Mouse (Mus musculus): ENCODE data around the gene Ces1g. TPM values are rescaled to one million over a fixed set of nuclear protein-coding genes. Genes with fewer than 3 reads are reported as not detected.

Gene Ces1g
- polyA plus RNA-seq, 1 experiment from 2014 or later, result not detected

DNA sequence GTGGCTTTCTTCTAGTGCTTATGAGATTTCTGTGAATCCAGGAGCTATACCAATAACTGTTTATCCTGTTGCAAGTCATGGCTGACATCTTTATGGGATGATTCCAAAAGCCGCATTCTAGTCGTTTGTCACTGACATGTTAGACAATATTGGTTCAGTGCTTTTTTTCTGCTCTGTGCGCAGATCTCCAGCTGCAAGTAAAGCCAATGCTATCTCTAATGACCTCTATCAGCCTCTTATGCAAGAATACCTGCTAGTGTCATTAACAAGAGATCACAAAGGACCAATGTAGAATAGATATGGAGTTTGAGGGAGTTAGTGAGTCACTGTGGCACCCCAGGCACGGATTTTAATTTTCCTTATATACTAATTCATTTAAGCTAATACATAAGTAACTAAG is 62.5 kb downstream of the Ces1g start:
- Histone ChIP-seq H3K27ac (no peak overlapping the region), H3K4me1 (no peaks in the 10 kb centered on the region), H3K27me3 (ENCODE audit: low read depth, poor library complexity, severe bottlenecking) (no peaks in the 10 kb centered on the region), H3K9me3 (replicated peaks) (no peaks in the 10 kb centered on the region), H3K4me3 (no peak overlapping the region), H3K36me3 (no peaks in the 10 kb centered on the region)
- WGBS, result 87% methylated on average over 4 of the region's 4 CpGs
- DNase-seq (ENCODE audit: low spot score), result no peak

DNA sequence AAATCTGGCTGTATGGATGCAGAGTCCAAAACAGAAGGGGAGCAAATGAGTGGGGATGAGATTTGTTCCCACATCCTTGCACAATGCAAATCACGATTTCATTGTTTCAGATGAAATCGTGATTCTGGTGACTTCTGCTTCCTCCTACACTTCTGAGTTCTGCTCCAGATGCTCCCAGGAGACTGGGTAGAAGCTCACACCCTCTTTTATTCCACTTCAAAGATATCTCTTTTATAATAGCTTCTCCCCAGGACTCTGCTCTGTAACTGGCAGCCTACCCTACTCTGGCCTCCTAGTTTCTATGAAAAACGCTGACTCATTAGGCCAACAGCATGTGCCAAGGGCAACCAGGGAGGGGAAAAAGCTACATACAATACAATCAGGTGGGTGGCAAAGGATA is 63.8 kb downstream of the Ces1g start:
- no peak for DNase-seq (ENCODE audit: low spot score)
- Histone ChIP-seq H3K27me3 (ENCODE audit: low read depth, poor library complexity, severe bottlenecking) (no peaks in the 10 kb centered on the region), H3K27ac (no peak overlapping the region), H3K4me1 (no peaks in the 10 kb centered on the region), H3K4me3 (no peak overlapping the region), H3K36me3 (no peaks in the 10 kb centered on the region), H3K9me3 (replicated peaks) (no peaks in the 10 kb centered on the region)
- WGBS, result 89% methylated on average over 3 of the region's 3 CpGs

GRCm38 (mm10) chr8:93272686-93273085 is 64.4 kb downstream of the Ces1g start:
- H3K27ac ChIP-seq, result no peak overlapping the region
- H3K36me3 ChIP-seq, result no peaks in the 10 kb centered on the region
- no peak overlapping the region for H3K4me3 ChIP-seq
- WGBS, result 85% methylated on average over 4 of the region's 4 CpGs
- H3K27me3 ChIP-seq (ENCODE audit: low read depth, poor library complexity, severe bottlenecking), result no peaks in the 10 kb centered on the region
- H3K4me1 ChIP-seq, result no peaks in the 10 kb centered on the region
- no peaks in the 10 kb centered on the region for H3K9me3 ChIP-seq (replicated peaks)
- no peak for DNase-seq (ENCODE audit: low spot score)

- no peaks in the 10 kb centered on the region for H3K36me3 ChIP-seq
- WGBS, result 50% methylated on average over 2 of the region's 2 CpGs
- DNase-seq (ENCODE audit: low spot score), result no peak
- H3K9me3 ChIP-seq (replicated peaks), result no peaks in the 10 kb centered on the region
- no peaks in the 10 kb centered on the region for H3K27me3 ChIP-seq (ENCODE audit: low read depth, poor library complexity, severe bottlenecking)
- H3K27ac ChIP-seq, result no peak overlapping the region
- no peak overlapping the region for H3K4me3 ChIP-seq
- H3K4me1 ChIP-seq, result no peaks in the 10 kb centered on the region
Observed at GRCm38 (mm10) chr8:93261436-93261835, 75.7 kb downstream of the Ces1g start.

DNA sequence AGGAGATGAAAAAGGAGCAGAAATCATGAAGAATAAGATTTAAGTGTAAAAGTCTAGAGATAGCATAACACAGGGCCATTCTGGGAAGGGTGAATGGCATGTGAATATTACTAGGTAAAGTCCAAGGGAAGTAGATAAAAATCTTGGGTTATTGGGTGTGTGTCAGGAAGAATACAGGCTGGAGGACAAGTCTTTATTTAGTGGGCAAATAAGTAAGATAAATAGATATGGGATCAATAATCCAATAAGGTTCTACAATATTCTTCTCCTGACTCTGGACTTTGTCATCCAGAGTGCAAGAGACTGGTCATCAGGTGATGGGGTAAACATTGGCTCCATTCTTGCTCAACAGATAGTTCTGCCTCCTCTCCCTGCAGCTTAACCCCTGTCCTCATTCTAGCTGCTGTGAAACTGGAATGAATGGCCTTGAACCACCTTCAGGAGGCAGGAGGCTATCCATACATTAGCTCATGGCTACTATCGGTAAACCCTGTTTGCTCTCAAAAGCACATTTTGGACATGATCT is 84.6 kb downstream of the Ces1g start:
- no peak overlapping the region for H3K27ac ChIP-seq
- H3K9me3 ChIP-seq (replicated peaks), result no peaks in the 10 kb centered on the region
- DNase-seq (ENCODE audit: low spot score), result no peak
- H3K4me1 ChIP-seq, result no peaks in the 10 kb centered on the region
- 92% methylated on average over 1 of the region's 1 CpGs for WGBS
- no peaks in the 10 kb centered on the region for H3K27me3 ChIP-seq (ENCODE audit: low read depth, poor library complexity, severe bottlenecking)
- no peaks in the 10 kb centered on the region for H3K36me3 ChIP-seq
- no peak overlapping the region for H3K4me3 ChIP-seq

Other genes with a start within 250 kb of the Ces1g start
- not detected in 2 replicates for gene Ces1c, start 206.0 kb downstream of the Ces1g start, polyA plus RNA-seq (2016; fragmentation: Nextera tagmentation; extraction: Ambion mirVana)
- gene Ces1d, start 139.5 kb downstream of the Ces1g start, polyA plus RNA-seq (2016; fragmentation: Nextera tagmentation; extraction: Ambion mirVana), result 0.20 and 0.24 TPM in 2 replicates
- gene Ces1e, start 107.7 kb downstream of the Ces1g start, polyA plus RNA-seq (2016; fragmentation: Nextera tagmentation; extraction: Ambion mirVana), result not detected in 2 replicates
- not detected in 2 replicates for gene Ces1f, start 57.6 kb downstream of the Ces1g start, polyA plus RNA-seq (2016; fragmentation: Nextera tagmentation; extraction: Ambion mirVana)
- gene Ces1h, start 42.4 kb upstream of the Ces1g start, polyA plus RNA-seq (2016; fragmentation: Nextera tagmentation; extraction: Ambion mirVana), result not detected in 2 replicates
- not detected in 2 replicates for gene Ces5a, start 198.5 kb upstream of the Ces1g start, polyA plus RNA-seq (2016; fragmentation: Nextera tagmentation; extraction: Ambion mirVana)

Data from limb, embryonic 10.5 days (tissue).